Mouse (Mus musculus) frontal cortex, adult (tissue): ENCODE results near the gene Padi1.

Experiments
- ATAC-seq: cut with Nextera tagmentation; 2 replicates; pipeline ENCODE4 v1.9.2; 2017; ENCODE audit warnings: mild to moderate bottlenecking, moderate library complexity, mixed read lengths; ENCODE audit not compliant: low TSS enrichment

Gene Padi1

GRCm38 (mm10) chr4:140817413-140817812, 28.2 kb downstream of the Padi1 start:
- ATAC-seq: no peak

DNA sequence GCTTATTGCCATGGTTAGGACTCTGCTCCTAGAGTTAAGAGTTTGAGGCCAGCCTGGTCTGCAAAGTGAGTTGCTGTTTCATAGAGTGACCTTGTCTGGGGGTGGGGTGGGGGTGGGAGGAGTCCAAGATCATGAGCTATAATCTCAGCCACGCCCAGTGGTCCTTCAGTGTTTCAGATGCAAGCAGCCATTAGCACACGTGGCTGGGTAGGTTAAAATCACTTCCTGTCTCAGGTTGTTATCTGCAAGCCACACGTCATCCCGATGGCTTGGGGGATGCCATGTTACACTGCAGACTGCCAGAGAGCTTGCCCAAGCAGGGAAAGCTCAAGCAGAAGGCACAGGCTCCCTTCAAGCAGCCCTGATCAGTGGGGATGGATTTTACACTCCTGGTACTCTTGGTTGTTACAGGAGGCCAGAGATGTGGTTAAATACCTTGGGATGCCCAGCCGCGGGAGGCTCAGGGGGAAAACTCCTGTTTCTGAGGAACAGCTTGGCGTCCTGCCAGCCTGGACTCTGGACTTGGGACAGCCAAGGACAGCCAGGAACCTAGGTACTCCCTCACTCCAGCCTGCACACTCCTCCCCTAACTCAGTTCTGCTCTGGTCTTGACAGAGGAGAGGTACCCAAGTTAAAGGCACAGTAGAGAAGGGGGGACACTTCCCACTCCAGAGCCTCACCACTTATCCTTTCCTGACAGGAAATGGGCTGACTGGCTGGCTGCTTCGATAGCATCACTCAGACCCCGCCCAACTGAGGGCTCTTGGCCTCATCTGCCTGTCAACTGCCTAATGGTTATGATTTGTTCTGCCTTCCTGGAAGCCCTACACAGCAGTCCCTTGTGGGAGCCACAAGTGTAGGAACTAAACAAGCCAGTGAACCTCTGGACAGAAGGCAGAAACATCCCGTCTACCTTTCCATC, 29.3 kb downstream of the Padi1 start:
- ATAC-seq: no peak

- no peak for ATAC-seq
These were observed 30.1 kb downstream of the Padi1 start for GRCm38 (mm10) chr4:140815496-140815895.

DNA sequence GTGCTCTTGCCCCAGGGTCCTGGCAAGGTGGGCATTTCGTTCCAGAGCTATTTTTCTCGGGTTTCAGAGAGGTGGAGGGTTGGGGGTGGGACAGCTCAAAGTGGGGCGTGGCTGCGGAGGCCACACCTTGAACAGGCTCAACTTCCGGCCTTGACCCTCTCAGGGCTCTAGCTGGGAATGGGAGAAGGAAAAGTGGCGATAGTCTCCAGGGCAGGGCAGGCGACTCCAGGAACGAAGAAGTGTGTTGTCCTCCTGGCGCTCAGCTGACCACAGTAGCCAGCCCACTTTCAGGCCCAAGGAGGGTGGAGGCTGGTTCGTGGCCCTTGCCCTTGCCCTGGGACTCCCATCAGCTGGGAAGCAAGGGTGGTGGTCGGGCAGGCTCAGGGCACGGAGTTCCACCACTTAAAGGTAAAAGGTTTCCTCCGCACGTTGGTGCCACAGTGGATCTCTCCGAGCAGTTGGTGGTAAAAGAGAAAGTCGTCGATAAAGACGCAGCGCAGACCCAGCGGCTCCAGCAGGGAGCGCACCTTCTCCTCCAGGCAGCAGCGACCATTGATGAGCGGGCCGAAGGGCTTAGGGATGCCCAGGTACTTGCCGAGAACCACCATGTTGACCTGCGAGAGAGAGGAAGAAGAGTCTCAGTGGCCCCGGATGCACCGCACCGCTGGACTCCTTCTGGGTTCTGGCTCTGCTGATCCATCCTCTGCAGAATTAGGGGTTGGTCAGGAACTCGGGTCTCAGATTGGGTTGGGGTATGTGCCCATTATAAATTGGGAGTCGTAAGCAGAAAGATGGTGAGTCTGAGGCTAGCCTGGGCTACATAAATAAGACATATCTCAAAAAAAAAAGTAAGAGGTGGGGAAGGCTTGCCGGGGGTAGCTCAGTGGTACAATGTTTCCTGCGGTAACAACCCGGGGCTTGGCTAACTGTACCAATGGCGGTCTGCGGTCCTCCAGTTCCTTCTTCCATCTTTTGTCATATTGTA, 31.0 kb downstream of the Padi1 start:
- no peak for ATAC-seq

GRCm38 (mm10) chr4:140813358-140814185, 32.0 kb downstream of the Padi1 start:
- no peak for ATAC-seq

GRCm38 (mm10) chr4:140812609-140813008, 33.0 kb downstream of the Padi1 start:
- ATAC-seq: no peak

DNA sequence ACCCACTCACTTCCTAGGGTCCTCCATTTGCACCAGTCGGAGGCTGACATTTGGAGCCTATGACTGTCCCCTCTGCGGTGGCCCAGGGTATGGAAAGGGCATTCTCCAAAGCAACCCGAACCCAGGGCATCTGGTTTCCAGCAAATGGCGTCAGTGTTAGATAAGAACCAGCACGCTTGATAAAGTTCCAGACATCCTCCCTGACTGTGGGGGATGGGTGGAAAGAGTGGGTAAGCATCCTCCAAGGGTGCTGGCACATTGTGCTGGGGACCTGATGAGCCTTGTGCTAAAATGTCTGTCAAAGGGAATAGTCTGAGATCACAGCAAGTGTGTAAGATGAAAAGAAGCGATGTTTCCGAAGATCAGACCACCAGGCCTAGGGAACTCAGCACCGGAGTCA, 33.4 kb downstream of the Padi1 start:
- ATAC-seq: no peak

DNA sequence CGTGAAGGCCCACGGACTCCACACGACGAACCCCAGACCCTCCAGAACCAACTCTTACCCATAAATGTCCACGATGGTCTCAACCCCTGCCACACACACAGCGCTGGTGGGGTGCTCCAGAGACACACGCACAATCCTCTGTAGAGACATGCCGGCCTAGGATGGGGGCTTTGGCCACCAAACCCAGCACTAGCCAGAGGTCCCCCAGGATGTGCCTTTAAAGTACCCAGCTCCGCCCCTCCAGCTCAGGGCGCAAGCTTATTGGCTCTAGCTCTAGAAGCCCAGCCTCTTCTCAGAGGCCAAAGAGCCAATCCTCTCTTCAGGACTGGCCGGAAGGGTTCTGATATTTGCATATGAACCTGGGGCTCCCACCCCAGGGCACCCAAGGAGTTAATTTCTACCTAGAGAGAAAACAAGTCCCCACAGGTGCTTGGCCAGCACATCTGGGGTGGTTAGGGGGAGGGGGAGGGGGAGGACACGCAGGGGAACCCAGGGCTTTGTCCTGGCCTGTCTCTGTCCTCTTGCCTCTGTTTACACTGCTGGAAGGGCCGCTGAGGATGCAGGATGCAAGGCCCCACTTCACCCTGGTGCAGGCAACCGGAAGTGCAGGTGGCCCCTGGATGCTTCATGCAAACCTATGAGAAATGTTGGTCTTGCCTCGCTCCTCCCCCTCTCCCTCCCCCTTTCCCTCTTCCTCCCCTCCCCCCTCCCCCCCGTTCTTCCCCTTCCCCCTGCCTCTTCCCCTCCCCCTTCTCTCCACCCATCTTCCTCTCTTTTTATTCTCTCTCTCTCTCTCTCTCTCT, 34.9 kb downstream of the Padi1 start, which contains the start of gene Padi3:
TSS of gene Padi3 (minus strand) at position 191 of the 803 bp plus-strand sequence.
- no peak for ATAC-seq

GRCm38 (mm10) chr4:140809118-140809517, 36.5 kb downstream of the Padi1 start:
- ATAC-seq: no peak

GRCm38 (mm10) chr4:140804601-140805000, 41.0 kb downstream of the Padi1 start:
- no peak for ATAC-seq

GRCm38 (mm10) chr4:140801364-140801763, 44.2 kb downstream of the Padi1 start:
- ATAC-seq: no peak

DNA sequence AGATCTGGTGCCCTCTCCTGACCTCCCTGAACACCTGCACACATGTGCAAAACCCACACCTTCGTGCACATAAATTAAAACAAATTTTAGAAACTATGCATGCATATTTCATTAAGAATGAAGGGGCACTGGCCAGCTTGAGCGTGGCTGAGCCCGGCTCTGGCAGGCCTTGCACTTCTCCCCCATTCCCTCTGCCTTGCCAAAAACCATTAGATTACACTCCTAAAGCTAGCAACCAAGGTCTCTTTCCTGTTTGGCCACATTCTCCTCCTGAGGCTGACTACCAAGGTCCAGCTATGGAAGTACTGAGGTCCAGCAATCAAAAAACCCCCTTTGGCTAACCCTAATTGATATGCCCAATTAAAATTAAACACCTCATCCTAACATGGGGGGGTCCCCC, 48.8 kb downstream of the Padi1 start:
- no peak for ATAC-seq

DNA sequence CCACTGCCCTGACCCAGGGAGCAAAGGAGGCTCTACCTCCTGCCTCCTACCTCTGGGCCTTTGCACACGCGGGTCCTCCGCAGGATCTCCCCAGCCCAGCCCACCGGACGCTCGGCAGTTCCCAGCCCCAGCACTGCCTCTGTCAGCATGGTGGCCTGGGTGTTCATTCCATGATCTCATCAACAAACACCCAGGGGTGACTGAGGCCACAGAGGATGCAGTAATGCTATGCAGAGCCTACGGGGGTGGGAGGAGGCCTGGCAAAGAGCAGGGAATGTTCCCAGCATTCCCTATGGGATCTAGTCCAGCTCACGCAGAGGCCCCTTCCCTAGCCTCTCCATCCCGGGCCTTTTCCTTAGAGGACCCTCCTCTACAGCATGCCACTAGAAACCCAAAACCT, 50.9 kb downstream of the Padi1 start:
- no peak for ATAC-seq

DNA sequence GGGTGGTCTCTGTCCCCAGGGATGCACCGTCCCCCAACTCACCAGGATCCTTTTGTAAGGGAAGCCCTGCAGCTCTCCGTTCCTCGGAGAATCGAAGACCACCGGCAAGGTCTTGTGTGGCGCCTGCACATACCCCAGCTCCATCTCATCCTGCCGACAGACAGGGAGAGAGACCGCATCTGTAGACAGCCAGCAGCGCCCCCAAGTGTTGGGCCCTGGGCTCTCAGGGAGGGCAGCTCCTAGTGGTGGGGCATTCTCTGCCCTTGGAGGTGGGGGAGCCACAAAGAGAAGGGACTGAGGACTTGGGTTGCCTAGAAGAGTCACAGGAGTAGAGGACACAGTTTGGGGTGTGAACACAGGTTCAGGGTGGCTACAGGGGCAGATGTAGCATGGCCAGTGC, 51.8 kb downstream of the Padi1 start:
- ATAC-seq: no peak

- ATAC-seq: no peak
These were observed 53.0 kb downstream of the Padi1 start for GRCm38 (mm10) chr4:140792584-140792983.

GRCm38 (mm10) chr4:140791071-140791470, 54.5 kb downstream of the Padi1 start:
- ATAC-seq: no peak

DNA sequence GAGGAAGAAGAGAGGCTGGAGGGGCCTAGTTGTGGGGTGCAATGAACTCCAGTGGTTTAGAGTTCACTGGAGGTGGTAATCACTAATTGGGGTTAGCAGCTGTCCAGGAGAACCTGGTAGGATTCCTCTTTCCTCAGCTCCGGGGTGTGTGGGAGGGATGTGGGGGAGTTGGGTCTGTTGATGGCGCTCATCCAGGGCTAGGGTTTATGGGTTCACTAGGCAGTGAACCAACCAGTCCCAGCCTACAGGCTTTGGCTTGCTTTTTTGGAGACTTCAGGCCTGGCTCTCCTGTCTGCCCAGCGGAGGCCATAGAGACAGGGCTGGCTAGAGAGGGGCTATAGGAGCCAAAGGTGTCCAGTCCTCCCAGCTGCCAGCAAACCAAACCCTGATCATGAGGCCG, 55.6 kb downstream of the Padi1 start:
- ATAC-seq: no peak

GRCm38 (mm10) chr4:140788983-140789382, 56.6 kb downstream of the Padi1 start:
- no peak for ATAC-seq

DNA sequence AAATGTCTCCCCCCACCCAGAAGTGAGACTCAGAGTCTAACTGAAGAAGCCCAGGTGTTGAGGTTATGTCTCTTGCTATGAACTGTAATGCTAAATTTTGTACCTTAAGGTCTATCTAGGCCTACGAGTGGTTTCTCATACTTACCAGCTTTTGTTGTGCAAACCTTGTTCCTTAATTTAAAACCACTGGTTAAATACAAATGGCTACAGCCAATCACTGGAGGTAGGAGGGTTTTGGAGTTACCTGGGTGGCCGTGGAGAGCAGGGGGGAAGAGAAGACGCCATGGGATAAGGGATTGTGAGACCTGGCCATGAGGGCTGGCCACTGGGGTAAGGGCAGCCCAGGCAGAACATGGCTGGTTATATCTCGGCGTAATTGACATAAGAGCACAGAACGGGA, 57.3 kb downstream of the Padi1 start:
- no peak for ATAC-seq

- no peak for ATAC-seq
These were observed 58.2 kb downstream of the Padi1 start for GRCm38 (mm10) chr4:140787414-140787813.

GRCm38 (mm10) chr4:140785217-140785616, 60.4 kb downstream of the Padi1 start:
- ATAC-seq: no peak
